Mouse (Mus musculus) neural tube, embryonic 11.5 days (tissue): ENCODE data around the gene Kiss1r. TPM values are rescaled to one million over a fixed set of nuclear protein-coding genes. Genes with fewer than 3 reads are reported as not detected.

ENCODE experiments used
- ATAC-seq: fragments of 200-750 bp; cut with Nextera tagmentation; 2 replicates; pipeline ENCODE4 v1.8.0; 2017; ENCODE audit warnings: moderate number of reproducible peaks, mild to moderate bottlenecking, moderate TSS enrichment, moderate library complexity; ENCODE audit not compliant: insufficient read depth, low FRiP score, low TSS enrichment
- DNase-seq: peaks from one replicate; pipeline ENCODE4 v3.0.0-alpha.2; 2015; ENCODE audit warnings: low spot score
- H3K27ac ChIP-seq: fragments of 300-500 bp; sonication (generic); 2 replicates; pipeline ENCODE4 v1.5.1; 2014; ENCODE audit warnings: low read depth, mild to moderate bottlenecking, low read length
- H3K27me3 ChIP-seq: fragments of 300-500 bp; sonication (generic); 2 replicates; pipeline ENCODE4 v1.6.1; 2014; ENCODE audit warnings: mild to moderate bottlenecking, low read length, mixed read lengths; ENCODE audit not compliant: control insufficient read depth, insufficient read depth
- H3K36me3 ChIP-seq: fragments of 300-500 bp; sonication (generic); 2 replicates; pipeline ENCODE4 v1.6.1; 2014; ENCODE audit warnings: mild to moderate bottlenecking, low read length, moderate library complexity, mixed read lengths; ENCODE audit not compliant: control insufficient read depth, insufficient read depth
- H3K4me1 ChIP-seq: fragments of 300-500 bp; sonication (generic); 2 replicates; pipeline ENCODE4 v1.6.1; 2014; ENCODE audit warnings: low read length, mixed read lengths; ENCODE audit not compliant: control insufficient read depth, insufficient read depth
- H3K4me2 ChIP-seq: fragments of 300-500 bp; sonication (generic); 2 replicates; pipeline ENCODE4 v1.6.1; 2014; ENCODE audit warnings: low read depth, mild to moderate bottlenecking, moderate library complexity
- H3K4me3 ChIP-seq: fragments of 300-500 bp; sonication (generic); 2 replicates; pipeline ENCODE4 v1.5.1; 2014; ENCODE audit warnings: low read depth, low read length
- H3K9ac ChIP-seq: fragments of 300-500 bp; sonication (generic); 2 replicates; pipeline ENCODE4 v1.6.1; 2014; ENCODE audit warnings: mild to moderate bottlenecking, low read length
- H3K9me3 ChIP-seq: fragments of 300-500 bp; sonication (generic); 2 replicates; pipeline ENCODE4 v1.6.1; 2016; ENCODE audit warnings: low read length; ENCODE audit not compliant: control insufficient read depth
- WGBS: fragments of 180-500 bp; shearing (Covaris S2); extraction: QIAGEN DNeasy Blood & Tissue Kit; methylation state at CpG from one replicate; pipeline ENCODE4 v1.1.7; 2014; 5-methylcytosine and 5-hydroxymethylcytosine counted together
- polyA plus RNA-seq: library from polyadenylated mRNA; unstranded; fragments of >200 nt; fragmentation: Nextera tagmentation; extraction: Ambion mirVana; gene quantifications from 2 replicates; pipeline ENCODE4 v1.2.1, GENCODE M21; 2014

Kiss1r gene
- polyA plus RNA-seq, 1 experiment from 2014 or later, result 0.80 TPM

GRCm38 (mm10) chr10:79964727-79965126 lies 48.0 kb downstream of the Kiss1r start:
- Histone ChIP-seq H3K4me3 (no peak overlapping the region), H3K27ac (no peak overlapping the region), H3K36me3 (peaks cover 29% of the 10 kb centered on the region), H3K9me3 (no peaks in the 10 kb centered on the region), H3K4me1 (peaks cover 6% of the 10 kb centered on the region), H3K9ac (no peak overlapping the region), H3K4me2 (no peak overlapping the region), H3K27me3 (peaks cover 4% of the 10 kb centered on the region; the same call in 1 of the 2 replicates)
- DNase-seq (no peak), ATAC-seq (no peak)
- WGBS, result 93% methylated on average over 7 of the region's 7 CpGs

GRCm38 (mm10) chr10:79965325-79965724 lies 48.6 kb downstream of the Kiss1r start:
- Histone ChIP-seq H3K9me3 (no peaks in the 10 kb centered on the region), H3K4me3 (no peak overlapping the region), H3K4me2 (no peak overlapping the region), H3K27ac (no peak overlapping the region), H3K4me1 (peaks cover 6% of the 10 kb centered on the region), H3K27me3 (peaks cover 7% of the 10 kb centered on the region), H3K9ac (no peak overlapping the region), H3K36me3 (peaks cover 29% of the 10 kb centered on the region)
- DNase-seq (no peak), ATAC-seq (no peak)
- 95% methylated on average over 5 of the region's 5 CpGs for WGBS

- H3K9ac ChIP-seq, result no peak overlapping the region
- peaks cover 24% of the 10 kb centered on the region for H3K27me3 ChIP-seq
- H3K4me3 ChIP-seq, result no peak overlapping the region
- 93% methylated on average over 5 of the region's 5 CpGs for WGBS
- peaks cover 29% of the 10 kb centered on the region for H3K36me3 ChIP-seq
- H3K4me2 ChIP-seq, result no peak overlapping the region
- H3K9me3 ChIP-seq, result no peaks in the 10 kb centered on the region
- no peak overlapping the region for H3K27ac ChIP-seq
- DNase-seq, result no peak
- no peak for ATAC-seq
- no peaks in the 10 kb centered on the region for H3K4me1 ChIP-seq
These were observed 50.2 kb downstream of the Kiss1r start for GRCm38 (mm10) chr10:79966886-79967400.

- ATAC-seq (no peak), DNase-seq (no peak)
- no peaks in the 10 kb centered on the region for H3K4me1 ChIP-seq
- H3K4me3 ChIP-seq, result no peak overlapping the region
- no peak overlapping the region for H3K9ac ChIP-seq
- peaks cover 26% of the 10 kb centered on the region for H3K27me3 ChIP-seq
- WGBS, result 78% methylated on average over 1 of the region's 1 CpGs
- peaks cover 24% of the 10 kb centered on the region for H3K36me3 ChIP-seq
- no peak overlapping the region for H3K4me2 ChIP-seq
- no peaks in the 10 kb centered on the region for H3K9me3 ChIP-seq
- H3K27ac ChIP-seq, result no peak overlapping the region
These were observed 51.4 kb downstream of the Kiss1r start for GRCm38 (mm10) chr10:79968181-79968580.

- H3K27ac ChIP-seq, result no peak overlapping the region
- no peak for DNase-seq
- peaks cover 26% of the 10 kb centered on the region for H3K27me3 ChIP-seq
- no peak overlapping the region for H3K4me2 ChIP-seq
- no peaks in the 10 kb centered on the region for H3K4me1 ChIP-seq
- WGBS, result 17% methylated on average over 3 of the region's 3 CpGs
- H3K4me3 ChIP-seq, result no peak overlapping the region
- H3K9me3 ChIP-seq, result no peaks in the 10 kb centered on the region
- H3K9ac ChIP-seq, result no peak overlapping the region
- peaks cover 22% of the 10 kb centered on the region for H3K36me3 ChIP-seq
- no peak for ATAC-seq
These were observed 52.4 kb downstream of the Kiss1r start for GRCm38 (mm10) chr10:79969124-79969568.

GRCm38 (mm10) chr10:79970415-79971182 lies 53.8 kb downstream of the Kiss1r start, which contains the start of gene Grin3b:
Gene Grin3b, plus strand, starts transcription at chr10:79970715.
- Histone ChIP-seq H3K27me3 (peaks cover 26% of the 10 kb centered on the region), H3K9me3 (no peaks in the 10 kb centered on the region), H3K27ac (no peak within 1 kb of the TSS), H3K4me2 (peak within 1 kb of the TSS; percentile 56), H3K4me1 (no peaks in the 10 kb centered on the region), H3K4me3 (peak within 1 kb of the TSS; percentile 28), H3K36me3 (peaks cover 22% of the 10 kb centered on the region), H3K9ac (peak within 1 kb of the TSS; percentile 54)
- DNase-seq (no peak), ATAC-seq (no peak)
- 7% methylated on average over 47 of the region's 47 CpGs for WGBS

- 3% methylated on average over 21 of the region's 21 CpGs for WGBS
- Histone ChIP-seq H3K27ac (no peak overlapping the region), H3K4me2 (peak overlapping the region; percentile 56), H3K4me3 (peak overlapping the region; percentile 28), H3K9ac (peak overlapping the region; percentile 54), H3K4me1 (no peaks in the 10 kb centered on the region), H3K36me3 (peaks cover 23% of the 10 kb centered on the region), H3K9me3 (no peaks in the 10 kb centered on the region), H3K27me3 (peaks cover 26% of the 10 kb centered on the region)
- no peak for ATAC-seq
- DNase-seq, result no peak
These were observed 54.4 kb downstream of the Kiss1r start for GRCm38 (mm10) chr10:79971183-79971497.
